Mouse (Mus musculus) layer of hippocampus, adult 9-11 months (tissue): ENCODE results near the gene Crtap.
"Not testable (repeated sequence)": the region's sequence is repeated elsewhere in the genome, so short reads cannot be mapped to it uniquely, and the experiment has no call there.

Experiments used
- DNase-seq: peaks from one replicate; pipeline ENCODE4 v3.0.0; 2022

Crtap gene

GRCm38 (mm10) chr9:114394677-114395076, 4.2 kb upstream of the Crtap start:
- DNase-seq, result no peak

GRCm38 (mm10) chr9:114394136-114394535, 3.7 kb upstream of the Crtap start:
- DNase-seq, result not testable (repeated sequence)

GRCm38 (mm10) chr9:114390749-114391075, 237 bp upstream of the Crtap start:
- DNase-seq, result no peak

- DNase-seq, result no peak
These were observed 1.0 kb downstream of the Crtap start for GRCm38 (mm10) chr9:114389371-114389904.

GRCm38 (mm10) chr9:114388701-114389370, 1.6 kb downstream of the Crtap start:
- DNase-seq, result no peak

- DNase-seq, result no peak
These were observed 2.2 kb downstream of the Crtap start for GRCm38 (mm10) chr9:114388288-114388687.

- no peak for DNase-seq
These were observed 3.4 kb downstream of the Crtap start for GRCm38 (mm10) chr9:114387086-114387485.

GRCm38 (mm10) chr9:114385160-114385559, 5.3 kb downstream of the Crtap start:
- no peak for DNase-seq

- no peak for DNase-seq
These were observed 5.8 kb downstream of the Crtap start for GRCm38 (mm10) chr9:114384691-114385090.

GRCm38 (mm10) chr9:114382936-114383710, 7.4 kb downstream of the Crtap start:
- DNase-seq, result no peak

- DNase-seq, result no peak
These were observed 9.4 kb downstream of the Crtap start for GRCm38 (mm10) chr9:114380881-114381733.

- DNase-seq, result no peak
These were observed 10.6 kb downstream of the Crtap start for GRCm38 (mm10) chr9:114379871-114380270.

GRCm38 (mm10) chr9:114377168-114377567, 13.3 kb downstream of the Crtap start:
- DNase-seq, result no peak

- DNase-seq, result no peak
These were observed 15.1 kb downstream of the Crtap start for GRCm38 (mm10) chr9:114375276-114375962.

GRCm38 (mm10) chr9:114371717-114372116, 18.8 kb downstream of the Crtap start:
- not testable (repeated sequence) for DNase-seq

GRCm38 (mm10) chr9:114369389-114369788, 21.1 kb downstream of the Crtap start:
- not testable (repeated sequence) for DNase-seq

GRCm38 (mm10) chr9:114368471-114368858, 22.0 kb downstream of the Crtap start:
- DNase-seq, result no peak

GRCm38 (mm10) chr9:114367783-114368470, 22.5 kb downstream of the Crtap start:
- peak; percentile 72 for DNase-seq

GRCm38 (mm10) chr9:114329855-114330254, 60.6 kb downstream of the Crtap start, which contains the start of gene Bcl2a1c:
Gene Bcl2a1c (plus strand): TSS chr9:114330135.
- not testable (repeated sequence) for DNase-seq

GRCm38 (mm10) chr9:114328332-114328731, 62.1 kb downstream of the Crtap start:
- not testable (repeated sequence) for DNase-seq

- DNase-seq, result no peak
These were observed 64.3 kb downstream of the Crtap start for GRCm38 (mm10) chr9:114326011-114326748.
